Mouse (Mus musculus): ENCODE measurements around the gene Sema3g. TPM values are rescaled to one million over a fixed set of nuclear protein-coding genes. Genes with fewer than 3 reads are reported as not detected.

The Sema3g gene
- total and polyA plus RNA-seq, 2 experiments from 2014 or later: 0.90 to 12.7 TPM

DNA sequence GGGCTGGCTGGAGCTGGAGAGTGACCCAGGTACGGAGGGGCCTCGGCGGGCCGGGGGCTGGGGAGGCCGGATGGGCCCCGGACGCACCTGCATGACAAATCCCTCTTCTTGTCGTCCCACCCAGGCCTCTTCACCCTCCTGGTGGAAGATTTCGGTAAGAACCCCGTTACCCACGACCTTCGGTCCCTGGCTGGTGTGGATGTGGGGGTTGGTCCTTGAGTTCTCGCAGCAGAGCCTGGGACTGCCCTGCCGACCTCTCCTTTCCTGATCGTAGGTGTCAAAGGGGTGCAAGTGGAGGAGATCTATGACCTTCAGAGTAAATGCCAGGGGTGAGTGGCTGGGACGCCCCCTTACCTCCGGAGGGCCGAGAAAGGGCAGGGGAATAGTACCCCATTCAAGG is 34.0 kb downstream of the Sema3g start:
- H3K4me2 ChIP-seq (ENCODE audit: low read depth, low read length): peak overlapping the region; percentile 89
- peak overlapping the region; percentile 98 for H3K4me3 ChIP-seq (ENCODE audit: low read depth, low read length)
- no peak for TF ChIP-seq CTCF (IDR thresholded peaks at IDR 0.05; ENCODE audit: low read depth)
- no peaks in the 10 kb centered on the region for H3K27me3 ChIP-seq (ENCODE audit: control insufficient read depth, insufficient read depth, low read length)
- H3K4me1 ChIP-seq (ENCODE audit: control insufficient read depth, insufficient read depth): peaks cover 13% of the 10 kb centered on the region
- H3K9ac ChIP-seq (replicated peaks; ENCODE audit: low read depth, low read length): peak overlapping the region; percentile 99
- ATAC-seq (ENCODE audit: insufficient read depth, low read depth) (no peak; the same call in 1 of the 2 replicates), DNase-seq (ENCODE audit: low spot score) (no peak)
- no peaks in the 10 kb centered on the region for H3K9me3 ChIP-seq (replicated peaks; ENCODE audit: control insufficient read depth, low read length)
- H3K36me3 ChIP-seq (replicated peaks; ENCODE audit: control insufficient read depth, insufficient read depth, low read length): peaks cover 36% of the 10 kb centered on the region
- WGBS: 1% methylated on average over 18 of the region's 18 CpGs
- H3K27ac ChIP-seq (ENCODE audit: low read depth): peak overlapping the region; percentile 87

DNA sequence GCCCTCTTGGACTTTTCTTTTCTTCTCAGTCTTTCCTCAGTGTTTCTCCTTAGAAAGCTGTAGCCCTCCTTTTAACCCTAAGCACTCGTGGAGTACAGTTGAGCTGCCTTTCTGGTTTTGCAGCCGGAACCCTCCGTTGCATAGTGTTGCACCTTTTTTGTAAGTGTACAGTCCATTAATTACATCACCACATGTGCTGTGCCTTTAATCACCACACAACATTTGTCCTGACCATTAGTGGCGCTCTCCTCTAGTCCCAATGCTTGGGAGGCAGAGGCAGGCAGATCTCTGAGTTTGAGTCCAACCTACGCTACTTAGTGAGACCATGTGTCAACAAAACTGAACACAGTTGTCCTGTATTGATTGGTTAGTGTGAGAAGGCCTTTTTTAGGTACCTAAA is 34.4 kb downstream of the Sema3g start:
- Histone ChIP-seq H3K9me3 (replicated peaks; ENCODE audit: control insufficient read depth, low read length) (no peaks in the 10 kb centered on the region), H3K4me1 (ENCODE audit: control insufficient read depth, insufficient read depth) (peaks cover 13% of the 10 kb centered on the region), H3K4me2 (ENCODE audit: low read depth, low read length) (peak overlapping the region; percentile 89), H3K36me3 (replicated peaks; ENCODE audit: control insufficient read depth, insufficient read depth, low read length) (peaks cover 41% of the 10 kb centered on the region), H3K27me3 (ENCODE audit: control insufficient read depth, insufficient read depth, low read length) (no peaks in the 10 kb centered on the region), H3K27ac (ENCODE audit: low read depth) (peak overlapping the region; percentile 87), H3K4me3 (ENCODE audit: low read depth, low read length) (peak overlapping the region; percentile 98), H3K9ac (replicated peaks; ENCODE audit: low read depth, low read length) (peak overlapping the region; percentile 99)
- 83% methylated on average over 5 of the region's 5 CpGs for WGBS
- DNase-seq (ENCODE audit: low spot score) (no peak), ATAC-seq (ENCODE audit: insufficient read depth, low read depth) (no peak)
- TF ChIP-seq EP300 (IDR thresholded peaks at IDR 0.05; ENCODE audit: low read depth) (no peak), CTCF (IDR thresholded peaks at IDR 0.05; ENCODE audit: low read depth) (no peak; the same call in 1 of the 2 replicates)

DNA sequence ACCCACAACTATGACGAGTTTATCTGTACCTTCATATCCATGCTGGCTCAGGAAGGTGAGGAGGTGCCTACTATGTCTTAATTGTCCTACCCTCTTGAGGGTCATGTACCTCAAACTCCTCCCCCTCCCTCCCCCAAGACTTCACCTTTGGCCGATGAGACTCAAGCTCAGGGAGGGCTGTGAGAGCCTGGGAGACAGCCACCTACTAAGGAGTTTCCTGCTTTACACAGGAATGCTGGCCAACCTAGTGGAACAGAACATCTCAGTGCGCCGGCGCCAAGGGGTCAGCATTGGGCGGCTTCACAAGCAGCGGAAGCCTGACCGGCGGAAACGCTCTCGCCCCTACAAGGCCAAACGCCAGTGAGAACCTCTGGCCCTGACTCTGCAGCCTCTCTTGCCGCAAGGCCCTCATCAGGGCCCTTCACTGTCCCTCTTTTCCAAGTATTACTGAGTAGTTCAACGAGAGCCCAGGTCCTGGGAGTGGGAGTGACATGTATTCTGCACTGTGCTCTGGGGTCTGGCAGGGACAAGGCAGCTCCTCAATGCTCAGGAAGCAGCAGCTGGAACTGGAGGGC is 40.9 kb downstream of the Sema3g start:
- TF ChIP-seq EP300 (IDR thresholded peaks at IDR 0.05; ENCODE audit: low read depth) (no peak), CTCF (IDR thresholded peaks at IDR 0.05; ENCODE audit: low read depth) (no peak)
- WGBS: 92% methylated on average over 14 of the region's 14 CpGs
- ATAC-seq (ENCODE audit: insufficient read depth, low read depth): no peak

DNA sequence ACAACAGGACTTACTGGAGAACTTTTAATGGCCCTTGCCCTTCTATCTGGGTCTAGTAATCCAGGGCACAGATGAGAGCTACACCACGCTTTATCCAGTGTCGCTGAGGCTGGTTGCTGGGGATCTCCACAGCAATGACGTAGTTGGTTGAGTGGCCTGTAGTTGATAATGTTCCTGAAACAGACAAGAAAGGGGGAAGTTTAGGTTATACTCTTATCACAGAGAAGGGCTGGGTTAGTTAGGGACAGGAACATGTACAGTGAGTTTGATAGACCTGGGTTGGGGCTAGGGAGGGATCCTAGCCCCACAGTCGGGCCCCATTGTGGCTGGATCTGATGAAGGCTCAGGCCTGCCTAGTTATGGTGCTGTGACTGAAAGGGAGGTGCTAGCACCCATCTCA is 42.7 kb downstream of the Sema3g start:
- H3K27ac ChIP-seq (ENCODE audit: low read depth): no peak overlapping the region
- ATAC-seq (ENCODE audit: insufficient read depth, low read depth): no peak
- H3K36me3 ChIP-seq (replicated peaks; ENCODE audit: control insufficient read depth, insufficient read depth, low read length): peaks cover 67% of the 10 kb centered on the region
- no peaks in the 10 kb centered on the region for H3K9me3 ChIP-seq (replicated peaks; ENCODE audit: control insufficient read depth, low read length)
- H3K4me2 ChIP-seq (ENCODE audit: low read depth, low read length): no peak overlapping the region
- H3K27me3 ChIP-seq (ENCODE audit: control insufficient read depth, insufficient read depth, low read length): no peaks in the 10 kb centered on the region
- TF ChIP-seq EP300 (IDR thresholded peaks at IDR 0.05; ENCODE audit: low read depth) (no peak), CTCF (IDR thresholded peaks at IDR 0.05; ENCODE audit: low read depth) (no peak)
- no peaks in the 10 kb centered on the region for H3K4me1 ChIP-seq (ENCODE audit: control insufficient read depth, insufficient read depth)
- 90% methylated on average over 4 of the region's 4 CpGs for WGBS
- H3K9ac ChIP-seq (replicated peaks; ENCODE audit: low read depth, low read length): no peak overlapping the region
- no peak overlapping the region for H3K4me3 ChIP-seq (ENCODE audit: low read depth, low read length)
- no peak for DNase-seq (ENCODE audit: low spot score)

More for the DNA sequence above, 40.9 kb downstream of the Sema3g start:
- H3K4me2 ChIP-seq (ENCODE audit: low read depth, low read length): no peak overlapping the region
- no peaks in the 10 kb centered on the region for H3K4me1 ChIP-seq (ENCODE audit: control insufficient read depth, insufficient read depth)
- H3K9ac ChIP-seq (replicated peaks; ENCODE audit: low read depth, low read length): no peak overlapping the region
- no peak overlapping the region for H3K27ac ChIP-seq (ENCODE audit: low read depth)
- peaks cover 85% of the 10 kb centered on the region for H3K36me3 ChIP-seq (replicated peaks; ENCODE audit: control insufficient read depth, insufficient read depth, low read length)
- no peaks in the 10 kb centered on the region for H3K27me3 ChIP-seq (ENCODE audit: control insufficient read depth, insufficient read depth, low read length)
- H3K9me3 ChIP-seq (replicated peaks; ENCODE audit: control insufficient read depth, low read length): no peaks in the 10 kb centered on the region
- H3K4me3 ChIP-seq (ENCODE audit: low read depth, low read length): no peak overlapping the region
- no peak for DNase-seq (ENCODE audit: low spot score)

DNA sequence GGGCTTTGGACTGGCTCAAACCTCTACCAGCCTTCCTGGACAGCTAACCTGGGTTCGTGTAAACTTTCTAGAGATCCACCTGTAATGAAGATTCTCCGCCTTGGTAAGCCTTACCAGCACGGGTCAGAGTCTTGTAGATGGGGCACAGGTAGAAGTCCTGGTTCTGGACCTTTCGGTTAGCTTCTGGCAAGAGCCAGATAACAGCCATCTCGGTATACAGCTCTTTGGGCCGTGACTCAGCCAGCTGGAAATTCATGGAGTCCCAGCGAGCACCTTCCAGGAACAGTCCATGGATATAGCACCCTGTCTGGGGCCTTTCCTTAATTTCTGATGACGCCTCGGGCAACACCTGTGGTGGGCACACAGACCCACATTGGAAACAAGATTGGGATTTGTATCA is 43.3 kb downstream of the Sema3g start:
- Histone ChIP-seq H3K4me1 (ENCODE audit: control insufficient read depth, insufficient read depth) (no peaks in the 10 kb centered on the region), H3K9me3 (replicated peaks; ENCODE audit: control insufficient read depth, low read length) (no peaks in the 10 kb centered on the region), H3K4me2 (ENCODE audit: low read depth, low read length) (no peak overlapping the region), H3K4me3 (ENCODE audit: low read depth, low read length) (no peak overlapping the region), H3K36me3 (replicated peaks; ENCODE audit: control insufficient read depth, insufficient read depth, low read length) (peaks cover 62% of the 10 kb centered on the region), H3K27me3 (ENCODE audit: control insufficient read depth, insufficient read depth, low read length) (no peaks in the 10 kb centered on the region), H3K27ac (ENCODE audit: low read depth) (no peak overlapping the region), H3K9ac (replicated peaks; ENCODE audit: low read depth, low read length) (no peak overlapping the region)
- DNase-seq (ENCODE audit: low spot score) (no peak), ATAC-seq (ENCODE audit: insufficient read depth, low read depth) (no peak)
- TF ChIP-seq EP300 (IDR thresholded peaks at IDR 0.05; ENCODE audit: low read depth) (no peak), CTCF (IDR thresholded peaks at IDR 0.05; ENCODE audit: low read depth) (no peak)
- 92% methylated on average over 9 of the region's 9 CpGs for WGBS

DNA sequence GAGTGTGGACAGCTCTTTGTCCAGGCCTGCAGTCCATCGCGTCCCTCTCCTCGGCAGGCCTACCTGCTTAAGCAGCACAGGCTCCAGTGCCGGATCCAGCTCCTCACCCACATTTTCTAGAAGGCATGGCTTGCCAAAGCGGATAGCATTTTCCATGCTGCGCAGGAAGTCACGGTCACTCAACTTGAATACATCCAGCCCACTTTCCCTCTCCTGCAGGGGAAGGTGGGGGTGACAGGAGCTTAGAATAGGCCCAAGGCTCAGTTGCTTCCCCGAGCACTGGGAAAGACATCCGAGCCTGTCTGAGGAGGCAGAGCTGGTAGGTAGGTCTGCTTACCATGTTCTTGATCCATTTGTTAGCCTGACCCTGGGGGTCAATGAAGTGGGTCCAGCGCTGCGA is 50.0 kb downstream of the Sema3g start:
- Histone ChIP-seq H3K27ac (ENCODE audit: low read depth) (no peak overlapping the region), H3K9ac (replicated peaks; ENCODE audit: low read depth, low read length) (no peak overlapping the region), H3K4me3 (ENCODE audit: low read depth, low read length) (no peak overlapping the region), H3K36me3 (replicated peaks; ENCODE audit: control insufficient read depth, insufficient read depth, low read length) (no peaks in the 10 kb centered on the region), H3K4me2 (ENCODE audit: low read depth, low read length) (no peak overlapping the region), H3K9me3 (replicated peaks; ENCODE audit: control insufficient read depth, low read length) (no peaks in the 10 kb centered on the region), H3K27me3 (ENCODE audit: control insufficient read depth, insufficient read depth, low read length) (no peaks in the 10 kb centered on the region), H3K4me1 (ENCODE audit: control insufficient read depth, insufficient read depth) (no peaks in the 10 kb centered on the region)
- no peak for ATAC-seq (ENCODE audit: insufficient read depth, low read depth)
- 87% methylated on average over 11 of the region's 11 CpGs for WGBS
- no peak for DNase-seq (ENCODE audit: low spot score)
- TF ChIP-seq EP300 (IDR thresholded peaks at IDR 0.05; ENCODE audit: low read depth) (no peak), CTCF (IDR thresholded peaks at IDR 0.05; ENCODE audit: low read depth) (no peak)

Measured in heart, postnatal 0 days (tissue).